In the genomic region with DNA sequence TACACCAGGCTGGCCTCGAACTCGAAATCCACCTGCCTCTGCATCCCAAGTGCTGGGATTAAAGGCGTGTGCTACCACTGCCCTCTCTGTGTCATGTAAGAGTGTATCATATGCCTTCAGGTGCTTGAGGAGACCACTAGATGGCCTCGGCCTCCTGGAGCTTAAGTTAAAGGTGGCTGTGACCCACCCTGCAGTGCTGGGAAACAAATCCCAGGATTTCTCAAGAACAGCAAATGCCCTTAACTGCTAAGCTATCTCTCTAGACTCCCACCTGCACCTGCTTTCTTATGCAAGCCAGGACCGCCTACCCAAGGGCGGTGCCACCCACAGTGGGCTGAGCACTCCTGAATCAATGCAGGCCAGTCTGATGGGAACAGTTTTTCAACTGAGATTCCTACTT, we compare ENCODE assay signal across 14 mouse cellular contexts. TPM values are rescaled to one million over a fixed set of nuclear protein-coding genes. Genes with fewer than 3 reads are reported as not detected.
DNase-seq lines count a peak whose midpoint lies in the region; ATAC-seq and TF ChIP-seq lines count a peak whose summit lies in the region.
"Had no signal": no experiment of that assay in that cellular context is flagged by ENCODE, and none has a peak within 500 bp of the region (broad histone marks: within the 10 kb centered on the region; RNA-seq: fewer than 3 reads in every experiment).

No protein-coding gene starts in this region.

- no peak overlapping the region for H3K27ac ChIP-seq in liver, adult 2 months (replicated peaks; ENCODE audit: insufficient read depth, low read depth, low read length)
- H3K27ac ChIP-seq: embryonic facial prominence, embryonic 13.5 days; forebrain, embryonic 15.5 days; hindbrain, embryonic 15.5 days; limb, embryonic 12.5 days; midbrain, embryonic 12.5 days had no signal

- TF ChIP-seq CTCF in liver, adult 2 months (IDR thresholded peaks at IDR 0.05; ENCODE audit: low read depth, low read length), result peak; percentile 33; the same call in 1 of the 2 replicates

- peaks cover 6% of the 10 kb centered on the region for H3K79me2 ChIP-seq in liver, adult 2 months (ENCODE audit: control insufficient read depth, insufficient read depth, low read length)

- intact Hi-C loops in left cerebral cortex, postnatal 4 days (cut with DNase I), result no loop called here

- no peak overlapping the region for H3K9ac ChIP-seq in liver, adult 2 months (ENCODE audit: low read depth, low read length)
- H3K9ac ChIP-seq: embryonic facial prominence, embryonic 13.5 days; forebrain, embryonic 15.5 days; hindbrain, embryonic 15.5 days; limb, embryonic 12.5 days; midbrain, embryonic 12.5 days had no signal

- no peak for TF ChIP-seq POLR2A in liver, adult 2 months (IDR thresholded peaks at IDR 0.05; ENCODE audit: extremely low read depth, insufficient read depth, low read length)

- no peak overlapping the region for H3K4me3 ChIP-seq in liver, adult 2 months (ENCODE audit: insufficient read depth, low read depth, low read length)
- H3K4me3 ChIP-seq: embryonic facial prominence, embryonic 13.5 days; forebrain, embryonic 15.5 days; hindbrain, embryonic 15.5 days; limb, embryonic 12.5 days; midbrain, embryonic 12.5 days had no signal

- peaks cover 33% of the 10 kb centered on the region for H3K36me3 ChIP-seq in liver, adult 2 months (ENCODE audit: control insufficient read depth, insufficient read depth, low read length)
- H3K36me3 ChIP-seq: forebrain, embryonic 15.5 days; hindbrain, embryonic 15.5 days had no signal

- peaks cover 4% of the 10 kb centered on the region for H3K4me1 ChIP-seq in liver, adult 2 months (ENCODE audit: control insufficient read depth, insufficient read depth, low read length)
- H3K4me1 ChIP-seq: forebrain, embryonic 15.5 days; hindbrain, embryonic 15.5 days; limb, embryonic 12.5 days; midbrain, embryonic 12.5 days had no signal

- no peaks in the 10 kb centered on the region for H3K27me3 ChIP-seq in liver, adult 2 months (ENCODE audit: control insufficient read depth, insufficient read depth, low read length)
- H3K27me3 ChIP-seq: embryonic facial prominence, embryonic 13.5 days; forebrain, embryonic 15.5 days; hindbrain, embryonic 15.5 days; limb, embryonic 12.5 days; midbrain, embryonic 12.5 days had no signal

- peak; percentile 34 for DNase-seq in CD4-positive, CD25-positive, alpha-beta regulatory T cell, adult 2 months (ENCODE audit: low read depth, low spot score)
- DNase-seq in liver, adult 2 months (ENCODE audit: extremely low read depth, low read depth, low spot score), result no peak
- DNase-seq in liver (no peak), ZHBTc4 (ENCODE audit: low read depth, low spot score) (peak; percentile 87)
- DNase-seq in left cerebral cortex, postnatal 4 days, result no peak
- no peak for DNase-seq in natural killer cell, adult 2 months (ENCODE audit: low spot score in 2 of 2)
- DNase-seq: heart, adult 18-20 months had no signal

- WGBS in liver, adult 2 months, result 87% methylated on average over 6 of the region's 6 CpGs

- ATAC-seq in CD4-positive, CD25-positive, alpha-beta regulatory T cell, adult 4 months, result no peak
- peak; percentile 41; the same call in 1 of the 2 replicates for ATAC-seq in megakaryocyte, adult 5-6 weeks (ENCODE audit: poor library complexity, severe bottlenecking)
- ATAC-seq: forebrain, embryonic 15.5 days had no signal

RNA-seq across cellular contexts. Expression of a gene that starts 22.7 kb away (rescaled TPM):
- polyA plus RNA-seq in CD4-positive, CD25-positive, alpha-beta regulatory T cell, adult 4 months (2017; shearing (Covaris generic)), result 100 to 1,000 TPM; 111 to 162 TPM
- total RNA-seq in liver, adult 2 months (2014; rRNA removed), result 25.6 and 30.0 TPM in 2 replicates
- polyA plus RNA-seq in liver, adult 2 months (2012; rRNA removed), result 3.3 and 3.4 TPM in 2 replicates
- total RNA-seq in megakaryocyte, adult 5-6 weeks (2015), result 99.6 and 121 TPM in 2 replicates
- 145 and 165 TPM in 2 replicates for total RNA-seq in megakaryocyte, adult 5-6 weeks (2017)
- total RNA-seq in left cerebral cortex, postnatal 4 days (2021), result 10 to 100 TPM; 74.3 to 83.4 TPM

Comparison
In these comparisons a context has a peak if more than half of its experiments do, and no peak if none do; other contexts are left out.
1. DNase-seq: peak in CD4-positive, CD25-positive, alpha-beta regulatory T cell, adult 2 months (single experiment) and ZHBTc4 (single experiment); none in liver, adult 2 months (single experiment), liver (single experiment), left cerebral cortex, postnatal 4 days (single experiment) and natural killer cell, adult 2 months (0 of 2).